Mouse (Mus musculus) cerebellum, adult (tissue): Measurements from ENCODE around the gene Pitpnm2.

Source experiments
- ATAC-seq: cut with Nextera tagmentation; 2 replicates; pipeline ENCODE4 v1.9.2; 2017; ENCODE audit warnings: mild to moderate bottlenecking, moderate library complexity, mixed read lengths; ENCODE audit not compliant: insufficient number of reproducible peaks, low FRiP score, low TSS enrichment

Gene Pitpnm2

GRCm38 (mm10) chr5:124082941-124083688, 166.4 kb downstream of the Pitpnm2 start:
- ATAC-seq, result no peak

DNA sequence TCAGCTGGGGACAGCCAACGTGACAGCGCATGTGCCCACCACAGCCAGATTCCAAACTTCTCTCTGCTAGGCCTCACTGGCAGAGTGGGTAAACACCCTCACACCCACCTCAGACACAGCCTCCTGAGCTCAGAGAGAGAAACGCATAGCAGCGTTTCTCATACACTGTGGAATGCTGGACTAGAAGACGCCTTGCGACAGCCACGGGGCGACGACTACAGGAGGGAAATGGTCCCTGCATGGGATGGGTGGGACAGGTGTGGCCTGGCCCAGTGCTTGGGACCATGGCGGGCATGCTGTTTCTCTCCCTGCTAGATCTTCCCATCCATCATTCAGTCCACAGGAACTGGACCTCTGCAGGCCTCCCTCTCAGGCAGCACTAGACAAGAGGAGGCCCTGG, 167.1 kb downstream of the Pitpnm2 start:
- ATAC-seq, result no peak

GRCm38 (mm10) chr5:124079880-124080279, 169.7 kb downstream of the Pitpnm2 start:
- ATAC-seq, result no peak

GRCm38 (mm10) chr5:124078794-124079416, 170.7 kb downstream of the Pitpnm2 start:
- 0 out of 2 replicates have a peak, but pooled peaks have one; percentile 22 for ATAC-seq

GRCm38 (mm10) chr5:124077856-124078460, 171.6 kb downstream of the Pitpnm2 start:
- ATAC-seq, result no peak

DNA sequence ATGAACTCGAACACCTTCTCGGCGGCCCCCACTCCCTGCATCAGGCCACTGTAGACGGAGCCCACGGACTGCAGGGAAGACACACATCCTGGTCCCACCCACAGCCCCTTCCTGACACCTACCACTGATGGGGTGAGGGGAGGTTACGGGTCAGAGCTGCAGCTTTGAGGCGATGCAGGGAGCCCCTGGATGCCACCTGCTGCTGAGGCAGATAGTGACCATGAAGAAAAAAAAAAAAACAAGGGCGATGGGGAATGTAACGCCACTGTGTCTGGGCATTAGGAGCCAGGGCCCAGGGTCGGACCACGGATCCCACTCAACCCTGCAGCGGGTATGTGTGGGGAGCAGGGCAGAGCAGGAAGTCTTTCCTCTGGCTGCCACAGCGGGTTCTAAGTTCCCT, 172.3 kb downstream of the Pitpnm2 start:
- ATAC-seq, result no peak

- ATAC-seq, result no peak
Observed at GRCm38 (mm10) chr5:124076559-124076958, 173.0 kb downstream of the Pitpnm2 start.

GRCm38 (mm10) chr5:124075716-124076115, 173.8 kb downstream of the Pitpnm2 start:
- no peak for ATAC-seq

GRCm38 (mm10) chr5:124074845-124075307, 174.7 kb downstream of the Pitpnm2 start:
- no peak for ATAC-seq

DNA sequence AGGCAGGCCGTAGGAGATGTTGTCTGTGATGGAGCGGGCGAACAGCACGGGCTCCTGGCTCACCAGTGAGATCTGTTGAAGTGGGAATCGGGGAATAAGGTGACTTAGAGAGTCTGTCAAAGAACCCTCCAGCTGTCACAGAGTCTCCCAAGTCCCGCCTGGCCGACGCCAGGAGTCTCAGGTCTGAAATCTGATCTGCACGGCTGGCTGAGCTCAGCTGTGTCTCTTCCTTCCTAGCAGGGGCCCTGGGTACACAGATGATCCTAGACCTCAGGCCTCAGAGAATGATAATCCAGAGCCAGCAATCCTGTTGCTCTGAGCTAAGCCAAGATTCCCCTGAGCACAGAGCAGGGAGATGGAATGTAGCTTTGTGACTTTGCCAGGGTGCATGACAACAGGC, 175.9 kb downstream of the Pitpnm2 start:
- ATAC-seq, result no peak

DNA sequence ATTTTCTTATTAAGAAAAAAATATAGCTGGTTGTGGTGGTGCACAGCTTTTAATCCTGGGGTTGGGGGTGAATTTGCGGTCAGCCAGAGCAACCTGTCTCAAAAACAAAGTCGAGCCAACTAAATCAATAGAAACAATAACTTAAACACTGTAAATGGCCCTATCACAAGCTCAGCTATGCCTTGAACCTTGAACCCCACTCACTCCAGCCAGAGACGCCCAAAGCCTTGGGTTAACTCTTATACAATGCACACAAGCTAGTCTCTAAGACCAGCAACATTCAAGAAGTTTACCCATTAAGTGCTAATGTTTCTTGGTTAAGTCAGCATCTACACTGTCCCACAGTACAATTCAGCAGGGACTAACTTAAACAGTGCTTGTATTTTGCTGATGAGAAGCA, 179.9 kb downstream of the Pitpnm2 start:
- no peak for ATAC-seq
